Mouse (Mus musculus): ENCODE measurements around the gene Cdsn. TPM values are rescaled to one million over a fixed set of nuclear protein-coding genes. Genes with fewer than 3 reads are reported as not detected.

Gene Cdsn
- polyA plus RNA-seq, 1 experiment from 2014 or later: not detected

GRCm38 (mm10) chr17:35594456-35594855, 42.5 kb downstream of the Cdsn start:
- Histone ChIP-seq H3K27me3 (replicated peaks; ENCODE audit: control insufficient read depth, insufficient read depth, low read length) (no peaks in the 10 kb centered on the region), H3K36me3 (ENCODE audit: control insufficient read depth, insufficient read depth) (no peaks in the 10 kb centered on the region), H3K27ac (ENCODE audit: low read length) (no peak overlapping the region), H3K4me2 (ENCODE audit: low read length) (no peak overlapping the region), H3K9ac (replicated peaks; ENCODE audit: low read depth, low read length) (no peak overlapping the region), H3K4me3 (replicated peaks; ENCODE audit: low read length) (no peak overlapping the region), H3K4me1 (replicated peaks; ENCODE audit: control insufficient read depth, insufficient read depth, low read length) (peaks cover 3% of the 10 kb centered on the region; the same call in 1 of the 2 replicates), H3K9me3 (ENCODE audit: control insufficient read depth, low read length) (no peaks in the 10 kb centered on the region)
- ATAC-seq: no peak
- WGBS: 93% methylated on average over 7 of the region's 7 CpGs

GRCm38 (mm10) chr17:35597399-35597798, 45.5 kb downstream of the Cdsn start:
- H3K36me3 ChIP-seq (ENCODE audit: control insufficient read depth, insufficient read depth): no peaks in the 10 kb centered on the region
- H3K4me1 ChIP-seq (replicated peaks; ENCODE audit: control insufficient read depth, insufficient read depth, low read length): no peaks in the 10 kb centered on the region
- H3K9ac ChIP-seq (replicated peaks; ENCODE audit: low read depth, low read length): no peak overlapping the region
- WGBS: 96% methylated on average over 3 of the region's 3 CpGs
- H3K27me3 ChIP-seq (replicated peaks; ENCODE audit: control insufficient read depth, insufficient read depth, low read length): no peaks in the 10 kb centered on the region
- no peaks in the 10 kb centered on the region for H3K9me3 ChIP-seq (ENCODE audit: control insufficient read depth, low read length)
- H3K4me2 ChIP-seq (ENCODE audit: low read length): no peak overlapping the region
- H3K4me3 ChIP-seq (replicated peaks; ENCODE audit: low read length): no peak overlapping the region
- no peak overlapping the region for H3K27ac ChIP-seq (ENCODE audit: low read length)
- ATAC-seq: no peak

- Histone ChIP-seq H3K36me3 (ENCODE audit: control insufficient read depth, insufficient read depth) (no peaks in the 10 kb centered on the region), H3K4me3 (replicated peaks; ENCODE audit: low read length) (no peak within 1 kb of the TSS), H3K9ac (replicated peaks; ENCODE audit: low read depth, low read length) (no peak within 1 kb of the TSS), H3K4me1 (replicated peaks; ENCODE audit: control insufficient read depth, insufficient read depth, low read length) (no peaks in the 10 kb centered on the region), H3K4me2 (ENCODE audit: low read length) (no peak within 1 kb of the TSS), H3K27ac (ENCODE audit: low read length) (no peak within 1 kb of the TSS), H3K9me3 (ENCODE audit: control insufficient read depth, low read length) (no peaks in the 10 kb centered on the region), H3K27me3 (replicated peaks; ENCODE audit: control insufficient read depth, insufficient read depth, low read length) (no peaks in the 10 kb centered on the region)
- no peak for ATAC-seq
- 61% methylated on average over 2 of the region's 2 CpGs for WGBS
Observed at GRCm38 (mm10) chr17:35601249-35601648, 49.3 kb downstream of the Cdsn start, which contains the start of gene Sfta2. Gene Sfta2 (plus strand): TSS chr17:35601549.

DNA sequence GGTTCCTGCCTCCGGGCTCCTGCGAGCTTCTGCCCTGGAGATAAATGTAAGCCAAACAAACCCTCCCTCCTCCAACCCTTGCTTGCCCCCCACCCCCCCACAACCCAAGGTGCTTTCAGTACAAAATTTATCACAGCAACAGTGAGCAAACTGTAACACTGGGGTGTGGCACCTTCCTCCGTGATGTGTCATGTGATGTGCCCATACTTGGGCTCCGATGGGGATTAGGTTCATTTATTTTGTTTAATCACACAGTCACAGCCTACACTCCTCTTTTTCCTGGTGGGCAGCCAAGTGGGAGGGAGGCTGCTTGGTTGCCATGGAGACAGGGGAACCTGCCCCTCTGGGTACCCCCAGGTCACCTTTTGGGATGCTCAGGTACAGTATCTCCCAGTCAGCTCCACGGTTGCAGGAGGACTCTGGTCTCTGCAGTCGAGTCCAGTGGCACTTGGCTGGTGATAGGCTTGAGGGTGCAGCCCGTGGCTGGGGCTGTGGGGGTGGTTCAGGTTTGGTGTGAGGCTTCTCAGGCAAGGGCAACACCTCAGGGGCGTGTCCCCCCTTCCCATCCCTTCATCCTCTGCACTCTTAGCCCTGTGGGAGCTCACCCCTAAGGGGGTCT, 49.9 kb downstream of the Cdsn start:
- Histone ChIP-seq H3K9ac (replicated peaks; ENCODE audit: low read depth, low read length) (no peak overlapping the region), H3K4me1 (replicated peaks; ENCODE audit: control insufficient read depth, insufficient read depth, low read length) (no peaks in the 10 kb centered on the region), H3K36me3 (ENCODE audit: control insufficient read depth, insufficient read depth) (no peaks in the 10 kb centered on the region), H3K4me2 (ENCODE audit: low read length) (no peak overlapping the region), H3K27ac (ENCODE audit: low read length) (no peak overlapping the region), H3K9me3 (ENCODE audit: control insufficient read depth, low read length) (no peaks in the 10 kb centered on the region), H3K4me3 (replicated peaks; ENCODE audit: low read length) (no peak overlapping the region), H3K27me3 (replicated peaks; ENCODE audit: control insufficient read depth, insufficient read depth, low read length) (no peaks in the 10 kb centered on the region)
- 51% methylated on average over 8 of the region's 8 CpGs for WGBS
- ATAC-seq: no peak

Other genes with a start within 250 kb of the Cdsn start
- gene H2-Q1, start 231.7 kb upstream of the Cdsn start, polyA plus RNA-seq (2015; fragmentation: Nextera tagmentation; extraction: Ambion mirVana): 0.43 and 0.47 TPM in 2 replicates
- 1.4 and 3.3 TPM in 2 replicates for gene H2-Q2, start 209.9 kb upstream of the Cdsn start, polyA plus RNA-seq (2015; fragmentation: Nextera tagmentation; extraction: Ambion mirVana)
- 0.65 TPM in 2 replicates for gene H2-Q4, start 172.5 kb upstream of the Cdsn start, polyA plus RNA-seq (2015; fragmentation: Nextera tagmentation; extraction: Ambion mirVana)
- gene H2-Q6, start 127.3 kb upstream of the Cdsn start, polyA plus RNA-seq (2015; fragmentation: Nextera tagmentation; extraction: Ambion mirVana): 0.36 and 0.60 TPM in 2 replicates
- 0.99 and 3.1 TPM in 2 replicates for gene H2-Q7, start 113.0 kb upstream of the Cdsn start, polyA plus RNA-seq (2015; fragmentation: Nextera tagmentation; extraction: Ambion mirVana)
- 0.14 TPM in 1 of 2 replicates, not detected in the other for gene H2-Q10, start 82.0 kb upstream of the Cdsn start, polyA plus RNA-seq (2015; fragmentation: Nextera tagmentation; extraction: Ambion mirVana)
- not detected in 2 replicates for gene Pou5f1, start 46.1 kb upstream of the Cdsn start, polyA plus RNA-seq (2015; fragmentation: Nextera tagmentation; extraction: Ambion mirVana)
- 31.8 and 34.2 TPM in 2 replicates for gene Tcf19, start 35.3 kb upstream of the Cdsn start, polyA plus RNA-seq (2015; fragmentation: Nextera tagmentation; extraction: Ambion mirVana)
- 8.8 and 9.0 TPM in 2 replicates for gene Cchcr1, start 35.0 kb upstream of the Cdsn start, polyA plus RNA-seq (2015; fragmentation: Nextera tagmentation; extraction: Ambion mirVana)
- 1.4 and 1.7 TPM in 2 replicates for gene Psors1c2, start 18.9 kb upstream of the Cdsn start, polyA plus RNA-seq (2015; fragmentation: Nextera tagmentation; extraction: Ambion mirVana)
- gene 2300002M23Rik, start 15.3 kb downstream of the Cdsn start, polyA plus RNA-seq (2015; fragmentation: Nextera tagmentation; extraction: Ambion mirVana): not detected in 2 replicates
- gene Sfta2, start 49.4 kb downstream of the Cdsn start, polyA plus RNA-seq (2015; fragmentation: Nextera tagmentation; extraction: Ambion mirVana): not detected in 2 replicates
- not detected in 2 replicates for gene Gm9573, start 74.5 kb downstream of the Cdsn start, polyA plus RNA-seq (2015; fragmentation: Nextera tagmentation; extraction: Ambion mirVana)
- gene Mucl3, start 91.6 kb downstream of the Cdsn start, polyA plus RNA-seq (2015; fragmentation: Nextera tagmentation; extraction: Ambion mirVana): 0.08 TPM in 1 of 2 replicates, not detected in the other
- gene Vars2, start 115.5 kb downstream of the Cdsn start, polyA plus RNA-seq (2015; fragmentation: Nextera tagmentation; extraction: Ambion mirVana): 19.0 and 19.8 TPM in 2 replicates
- 34.6 and 35.3 TPM in 2 replicates for gene Gtf2h4, start 121.6 kb downstream of the Cdsn start, polyA plus RNA-seq (2015; fragmentation: Nextera tagmentation; extraction: Ambion mirVana)
- 113 and 116 TPM in 2 replicates for gene Ddr1, start 152.5 kb downstream of the Cdsn start, polyA plus RNA-seq (2015; fragmentation: Nextera tagmentation; extraction: Ambion mirVana)

Measured in forebrain, embryonic 16.5 days (tissue).